Mouse (Mus musculus): ENCODE results near the gene Cbfb. TPM values are rescaled to one million over a fixed set of nuclear protein-coding genes. Genes with fewer than 3 reads are reported as not detected.

Gene Cbfb
- total RNA-seq, 1 experiment, result 47.0 TPM

DNA sequence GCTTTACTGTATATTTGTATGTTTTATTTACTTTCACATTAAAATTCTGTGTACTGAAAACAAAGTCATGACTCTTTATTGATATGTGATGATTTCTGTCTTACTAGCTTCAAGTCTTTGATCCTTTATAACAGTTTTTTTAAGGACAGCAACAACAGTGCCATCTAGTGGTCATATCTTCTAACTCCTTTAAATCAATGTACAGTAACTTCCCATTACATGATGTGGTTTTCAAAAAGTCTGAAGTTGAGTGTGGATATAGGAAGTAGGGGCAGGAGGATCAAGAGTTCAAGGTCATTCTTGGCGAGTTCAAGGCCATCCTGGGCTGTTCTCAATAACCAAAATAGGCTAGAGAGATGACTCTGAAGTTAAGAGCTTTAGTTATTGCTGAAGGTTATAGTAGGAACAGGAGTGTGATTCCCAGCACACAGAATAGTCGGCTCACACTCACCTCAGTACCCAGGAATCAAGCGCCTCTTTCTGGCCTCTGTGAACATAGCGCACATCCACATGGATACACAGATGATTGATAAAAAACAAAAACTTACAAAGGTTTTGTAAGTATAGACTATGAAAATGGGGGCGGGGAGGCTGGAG is 47.5 kb downstream of the Cbfb start:
- Histone ChIP-seq H3K27ac (ENCODE audit: insufficient read depth, low read depth, low read length, poor library complexity, severe bottlenecking) (no peak overlapping the region), H3K9ac (ENCODE audit: insufficient read depth, low read depth, low read length, poor library complexity, severe bottlenecking) (no peak overlapping the region), H3K9me3 (ENCODE audit: control insufficient read depth, insufficient read depth, low read depth, low read length) (no peaks in the 10 kb centered on the region), H3K36me3 (ENCODE audit: control insufficient read depth, insufficient read depth, low read length, poor library complexity, severe bottlenecking) (peaks cover 2% of the 10 kb centered on the region; the same call in 1 of the 2 replicates), H3K4me1 (ENCODE audit: control insufficient read depth in 2 of 2, insufficient read depth in 2 of 2, low read length in 2 of 2, poor library complexity in 1 of 2) (no peaks in the 10 kb centered on the region; a peak in 1 of 4 replicates), H3K4me3 (ENCODE audit: insufficient read depth in 1 of 2, low read depth in 1 of 2, low read length in 2 of 2, poor library complexity in 1 of 2, severe bottlenecking in 1 of 2) (no peak overlapping the region)
- TF ChIP-seq HCFC1 (IDR thresholded peaks at IDR 0.05; ENCODE audit: borderline replicate concordance, insufficient read depth, low read length) (no peak), ZNF384 (IDR thresholded peaks at IDR 0.05; ENCODE audit: low read depth, low read length) (peak; percentile 92), CHD2 (IDR thresholded peaks at IDR 0.05; ENCODE audit: low read depth, low read length) (no peak)
- peak; percentile 51 for DNase-seq (ENCODE audit: low read depth, low spot score)
- in situ Hi-C loops (cut with MboI; ENCODE audit: low sequenced_read_pairs in 2 of 2, unreplicated experiment in 2 of 2), result no loop called here

DNA sequence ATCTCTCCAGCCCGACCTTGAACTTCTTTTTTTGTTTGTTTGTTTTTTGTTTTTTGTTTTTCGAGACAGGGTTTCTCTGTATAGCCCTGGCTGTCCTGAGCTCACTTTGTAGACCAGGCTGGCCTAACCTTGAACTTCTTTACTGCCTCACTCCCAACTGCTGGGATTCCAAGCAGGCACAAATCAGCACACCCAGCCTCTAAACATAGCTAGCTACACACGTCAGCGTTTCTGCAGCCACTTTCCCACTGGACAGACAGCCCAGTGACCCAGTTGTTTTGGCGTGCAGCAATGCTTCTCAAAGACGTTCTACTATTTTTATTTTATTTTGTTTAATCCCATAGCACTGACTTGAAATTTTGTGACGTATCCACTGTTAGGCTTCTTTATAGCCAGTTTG is 53.4 kb downstream of the Cbfb start:
- Histone ChIP-seq H3K4me1 (ENCODE audit: control insufficient read depth in 2 of 2, insufficient read depth in 2 of 2, low read length in 2 of 2, poor library complexity in 1 of 2) (peaks cover 2 to 4% of the 10 kb centered on the region in 2 experiments), H3K27ac (ENCODE audit: insufficient read depth, low read depth, low read length, poor library complexity, severe bottlenecking) (no peak overlapping the region), H3K9me3 (ENCODE audit: control insufficient read depth, insufficient read depth, low read depth, low read length) (no peaks in the 10 kb centered on the region), H3K9ac (ENCODE audit: insufficient read depth, low read depth, low read length, poor library complexity, severe bottlenecking) (no peak overlapping the region), H3K36me3 (ENCODE audit: control insufficient read depth, insufficient read depth, low read length, poor library complexity, severe bottlenecking) (no peaks in the 10 kb centered on the region), H3K4me3 (ENCODE audit: insufficient read depth in 1 of 2, low read depth in 1 of 2, low read length in 2 of 2, poor library complexity in 1 of 2, severe bottlenecking in 1 of 2) (0 out of 4 replicates have a peak overlapping the region, but pooled peaks of 1 of the 2 experiments have one; percentile 88)
- no peak for DNase-seq (ENCODE audit: low read depth, low spot score)
- in situ Hi-C loops (cut with MboI; ENCODE audit: low sequenced_read_pairs in 2 of 2, unreplicated experiment in 2 of 2), result no loop called here
- TF ChIP-seq HCFC1 (IDR thresholded peaks at IDR 0.05; ENCODE audit: borderline replicate concordance, insufficient read depth, low read length) (no peak), MAFK (IDR thresholded peaks at IDR 0.05; ENCODE audit: insufficient read depth, low read depth, low read length) (no peak), ZC3H11A (IDR thresholded peaks at IDR 0.05; ENCODE audit: borderline replicate concordance, low read depth, low read length) (no peak), CHD2 (IDR thresholded peaks at IDR 0.05; ENCODE audit: low read depth, low read length) (no peak), ZNF384 (IDR thresholded peaks at IDR 0.05; ENCODE audit: low read depth, low read length) (no peak)

DNA sequence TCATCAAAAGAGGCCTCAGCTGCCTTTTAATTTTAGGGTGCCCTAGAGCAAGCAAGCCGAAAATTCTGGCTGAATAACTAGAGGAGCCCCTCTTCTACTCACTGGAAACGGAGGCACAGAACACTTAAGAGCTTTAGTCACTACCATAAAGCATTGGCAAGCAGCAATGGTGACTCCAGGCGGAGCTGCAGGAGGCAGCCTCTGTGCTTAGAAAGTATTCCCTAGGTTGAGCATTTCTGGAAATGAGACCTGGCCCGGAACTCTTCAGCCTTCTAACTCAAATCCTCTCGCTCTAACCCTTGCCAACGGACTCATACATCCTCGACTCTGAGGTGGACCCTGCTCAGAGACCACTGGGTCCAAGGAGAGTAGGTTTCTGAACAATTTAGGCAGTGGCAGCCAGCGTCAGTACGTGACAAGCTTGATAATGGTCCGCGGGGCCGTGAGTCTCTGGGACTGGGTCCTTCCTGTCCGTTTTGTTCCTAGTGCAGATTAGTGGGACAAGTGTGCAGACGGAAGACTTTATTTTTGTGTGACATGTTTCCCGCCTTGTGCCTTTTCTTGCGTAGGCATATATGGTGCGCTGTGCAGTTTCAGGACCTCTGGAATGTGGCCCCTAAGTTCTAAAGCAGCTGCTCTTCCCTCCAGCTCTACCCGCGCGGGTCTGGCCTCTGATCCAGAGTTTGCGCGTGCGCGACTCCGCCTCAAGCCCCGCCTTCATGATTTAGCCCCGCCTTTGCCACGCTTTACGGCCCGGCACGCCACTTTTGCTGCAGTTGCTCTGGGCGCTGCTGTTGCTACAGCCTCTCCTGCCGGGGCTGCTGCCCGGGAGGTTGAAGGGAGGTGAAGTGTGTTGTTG is 54.2 kb downstream of the Cbfb start, which contains the start of gene D230025D16Rik:
Gene D230025D16Rik (plus strand): TSS at position 733 of the 859 bp plus-strand sequence.
- peak; percentile 91 for DNase-seq (ENCODE audit: low read depth, low spot score)
- H3K9ac ChIP-seq (ENCODE audit: insufficient read depth, low read depth, low read length, poor library complexity, severe bottlenecking), result peak within 1 kb of the TSS; percentile 91
- H3K36me3 ChIP-seq (ENCODE audit: control insufficient read depth, insufficient read depth, low read length, poor library complexity, severe bottlenecking), result no peaks in the 10 kb centered on the region
- H3K4me1 ChIP-seq (ENCODE audit: control insufficient read depth in 2 of 2, insufficient read depth in 2 of 2, low read length in 2 of 2, poor library complexity in 1 of 2), result peaks cover 4% of the 10 kb centered on the region in 2 experiments
- H3K4me3 ChIP-seq (ENCODE audit: insufficient read depth in 1 of 2, low read depth in 1 of 2, low read length in 2 of 2, poor library complexity in 1 of 2, severe bottlenecking in 1 of 2), result peak within 1 kb of the TSS; percentile 88 to 94
- TF ChIP-seq CHD2 (IDR thresholded peaks at IDR 0.05; ENCODE audit: low read depth, low read length) (no peak), MAFK (IDR thresholded peaks at IDR 0.05; ENCODE audit: insufficient read depth, low read depth, low read length) (peak; percentile 7; the same call in 1 of the 2 replicates), ZC3H11A (IDR thresholded peaks at IDR 0.05; ENCODE audit: borderline replicate concordance, low read depth, low read length) (no peak), ZNF384 (IDR thresholded peaks at IDR 0.05; ENCODE audit: low read depth, low read length) (no peak), HCFC1 (IDR thresholded peaks at IDR 0.05; ENCODE audit: borderline replicate concordance, insufficient read depth, low read length) (peak; percentile 55; the same call in 1 of the 2 replicates)
- peak within 1 kb of the TSS; percentile 61 for H3K27ac ChIP-seq (ENCODE audit: insufficient read depth, low read depth, low read length, poor library complexity, severe bottlenecking)
- no peaks in the 10 kb centered on the region for H3K9me3 ChIP-seq (ENCODE audit: control insufficient read depth, insufficient read depth, low read depth, low read length)
- in situ Hi-C loops (cut with MboI; ENCODE audit: low sequenced_read_pairs in 2 of 2, unreplicated experiment in 2 of 2), result no loop called here

DNA sequence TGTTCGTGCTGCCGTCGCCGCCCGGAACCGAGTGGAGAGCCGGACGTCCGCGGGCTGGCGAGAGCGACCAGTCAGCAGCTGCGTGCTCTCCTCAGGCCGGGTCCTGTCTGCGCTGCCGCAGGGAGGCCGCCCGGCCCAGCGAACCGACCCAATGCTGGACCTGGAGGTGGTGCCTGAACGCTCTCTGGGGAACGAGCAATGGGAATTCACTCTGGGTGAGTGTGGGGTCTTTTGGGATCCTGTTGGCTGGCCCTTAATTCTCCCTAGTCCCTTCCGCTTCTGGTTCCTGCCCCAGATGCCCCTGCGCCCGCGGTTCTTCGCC is 54.8 kb downstream of the Cbfb start:
- Histone ChIP-seq H3K9ac (ENCODE audit: insufficient read depth, low read depth, low read length, poor library complexity, severe bottlenecking) (peak overlapping the region; percentile 91), H3K4me1 (ENCODE audit: control insufficient read depth in 2 of 2, insufficient read depth in 2 of 2, low read length in 2 of 2, poor library complexity in 1 of 2) (peaks cover 5 to 6% of the 10 kb centered on the region in 2 experiments), H3K27ac (ENCODE audit: insufficient read depth, low read depth, low read length, poor library complexity, severe bottlenecking) (peak overlapping the region; percentile 41), H3K4me3 (ENCODE audit: insufficient read depth in 1 of 2, low read depth in 1 of 2, low read length in 2 of 2, poor library complexity in 1 of 2, severe bottlenecking in 1 of 2) (peak overlapping the region; percentile 88 to 94), H3K9me3 (ENCODE audit: control insufficient read depth, insufficient read depth, low read depth, low read length) (no peaks in the 10 kb centered on the region), H3K36me3 (ENCODE audit: control insufficient read depth, insufficient read depth, low read length, poor library complexity, severe bottlenecking) (no peaks in the 10 kb centered on the region)
- in situ Hi-C loops (cut with MboI; ENCODE audit: low sequenced_read_pairs in 2 of 2, unreplicated experiment in 2 of 2), result no loop called here
- DNase-seq (ENCODE audit: low read depth, low spot score), result no peak
- peak; percentile 6; the same call in 1 of the 2 replicates for TF ChIP-seq HCFC1 (IDR thresholded peaks at IDR 0.05; ENCODE audit: borderline replicate concordance, insufficient read depth, low read length)
- no peak for TF ChIP-seq MAFK (IDR thresholded peaks at IDR 0.05; ENCODE audit: insufficient read depth, low read depth, low read length)
- no peak for TF ChIP-seq ZNF384 (IDR thresholded peaks at IDR 0.05; ENCODE audit: low read depth, low read length)

All from ES-E14 (cell line).